Comparison of ENCODE assay signal across 13 mouse cellular contexts in genomic region chr7:75826360-75827103, GRCm38 (mm10). TPM values are rescaled to one million over a fixed set of nuclear protein-coding genes. Genes with fewer than 3 reads are reported as not detected.
DNase-seq lines count a peak whose midpoint lies in the region; ATAC-seq and TF ChIP-seq lines count a peak whose summit lies in the region.
"Had no signal": no experiment of that assay in that cellular context is flagged by ENCODE, and none has a peak within 500 bp of the region (broad histone marks: within the 10 kb centered on the region; RNA-seq: fewer than 3 reads in every experiment).

No protein-coding gene starts in this region.

- H3K9ac ChIP-seq in heart, embryonic 14.5 days (ENCODE audit: low read length) = no peak overlapping the region
- H3K9ac ChIP-seq in liver, embryonic 14.5 days (replicated peaks) = no peak overlapping the region; the same call in 1 of the 2 replicates
- H3K9ac ChIP-seq: limb, embryonic 12.5 days; midbrain, embryonic 12.5 days had no signal

- no peaks in the 10 kb centered on the region for H3K36me3 ChIP-seq in heart, embryonic 14.5 days (ENCODE audit: control insufficient read depth, insufficient read depth, low read length)
- no peaks in the 10 kb centered on the region for H3K36me3 ChIP-seq in liver, embryonic 14.5 days (replicated peaks; ENCODE audit: control insufficient read depth, insufficient read depth, low read depth)
- H3K36me3 ChIP-seq in hindbrain, embryonic 10.5 days = no peaks in the 10 kb centered on the region
- H3K36me3 ChIP-seq: limb, embryonic 12.5 days; midbrain, embryonic 12.5 days had no signal

- no peak overlapping the region for H3K4me3 ChIP-seq in heart, embryonic 14.5 days (ENCODE audit: control insufficient read depth in 1 of 2, insufficient read depth in 1 of 2, low read depth in 1 of 2, low read length in 2 of 2)
- no peak overlapping the region for H3K4me3 ChIP-seq in liver, embryonic 14.5 days (ENCODE audit: insufficient read depth in 1 of 2, low read depth in 2 of 2, low read length in 2 of 2)
- no peak overlapping the region for H3K4me3 ChIP-seq in hindbrain, embryonic 10.5 days
- H3K4me3 ChIP-seq: limb, embryonic 12.5 days; midbrain, embryonic 12.5 days had no signal

- H3K4me2 ChIP-seq in heart, embryonic 14.5 days (ENCODE audit: low read length) = no peak overlapping the region
- no peak overlapping the region for H3K4me2 ChIP-seq in liver, embryonic 14.5 days (ENCODE audit: low read depth)
- H3K4me2 ChIP-seq: limb, embryonic 12.5 days; midbrain, embryonic 12.5 days had no signal

- intact Hi-C loops in heart, postnatal 10 days (cut with DNase I) = loop anchor here (5.0 kb wide), 1 partner anchor 459 kb away; no protein-coding TSS in a partner anchor

- WGBS in heart, embryonic 14.5 days = 24% methylated on average over 4 of the region's 4 CpGs
- 17% methylated on average over 3 of the region's 4 CpGs for WGBS in liver, embryonic 14.5 days (ENCODE audit: insufficient replicate concordance)
- WGBS in hindbrain, embryonic 10.5 days = 81% methylated on average over 4 of the region's 4 CpGs

- peak overlapping the region; percentile 38 to 69 for H3K27ac ChIP-seq in heart, embryonic 14.5 days (replicated peaks in 1 of 2; ENCODE audit: control insufficient read depth in 1 of 2, insufficient read depth in 1 of 2, low read depth in 2 of 2, low read length in 2 of 2)
- peak overlapping the region; percentile 75 for H3K27ac ChIP-seq in liver, embryonic 14.5 days
- H3K27ac ChIP-seq in hindbrain, embryonic 10.5 days = no peak overlapping the region
- H3K27ac ChIP-seq: hindbrain, postnatal 0 days; limb, embryonic 12.5 days; midbrain, embryonic 12.5 days had no signal

- no peak for TF ChIP-seq CTCF in liver, embryonic 14.5 days (IDR thresholded peaks at IDR 0.05; ENCODE audit: low read depth)

- H3K27me3 ChIP-seq in heart, embryonic 14.5 days (ENCODE audit: control insufficient read depth, insufficient read depth, low read length) = no peaks in the 10 kb centered on the region
- H3K27me3 ChIP-seq in liver, embryonic 14.5 days (ENCODE audit: control insufficient read depth, insufficient read depth, low read length) = no peaks in the 10 kb centered on the region
- H3K27me3 ChIP-seq in hindbrain, embryonic 10.5 days (ENCODE audit: insufficient read depth, poor library complexity, severe bottlenecking) = no peaks in the 10 kb centered on the region
- H3K27me3 ChIP-seq: limb, embryonic 12.5 days; midbrain, embryonic 12.5 days had no signal

- H3K4me1 ChIP-seq in heart, embryonic 14.5 days (ENCODE audit: control insufficient read depth in 2 of 2, insufficient read depth in 2 of 2, low read length in 2 of 2) = peaks cover 6 to 17% of the 10 kb centered on the region in 2 experiments
- H3K4me1 ChIP-seq in liver, embryonic 14.5 days (replicated peaks; ENCODE audit: control insufficient read depth in 2 of 2, insufficient read depth in 2 of 2, low read length in 1 of 2) = peaks cover 45 to 46% of the 10 kb centered on the region in 2 experiments
- peaks cover 4% of the 10 kb centered on the region; the same call in 1 of the 2 replicates for H3K4me1 ChIP-seq in hindbrain, embryonic 10.5 days (replicated peaks)
- H3K4me1 ChIP-seq: limb, embryonic 12.5 days had no signal

- ATAC-seq in heart, embryonic 14.5 days (ENCODE audit: insufficient number of reproducible peaks, insufficient read depth, low FRiP score, low read depth) = peak; percentile 75
- ATAC-seq in liver, embryonic 14.5 days (ENCODE audit: insufficient read depth) = no peak
- ATAC-seq: hindbrain, postnatal 0 days had no signal

- H3K9me3 ChIP-seq in heart, embryonic 14.5 days (ENCODE audit: control insufficient read depth, low read length) = no peaks in the 10 kb centered on the region
- H3K9me3 ChIP-seq in liver, embryonic 14.5 days (ENCODE audit: control insufficient read depth, low read length) = no peaks in the 10 kb centered on the region
- H3K9me3 ChIP-seq in hindbrain, embryonic 10.5 days = no peaks in the 10 kb centered on the region
- H3K9me3 ChIP-seq: limb, embryonic 12.5 days; midbrain, embryonic 12.5 days had no signal

- no peak for DNase-seq in heart, postnatal 10 days
- peak; percentile 31 for DNase-seq in ovary, postnatal 36 days (ENCODE audit: low spot score)
- no peak for DNase-seq in ovary, postnatal 14 days (ENCODE audit: low spot score)
- no peak for DNase-seq in liver, embryonic 14.5 days (ENCODE audit: low read depth in 3 of 3, low spot score in 3 of 3)
- DNase-seq in cerebellum, adult 11-12 months = no peak
- DNase-seq in hindbrain, embryonic 10.5 days (ENCODE audit: low spot score) = no peak
- DNase-seq: cerebellum, adult 8-10 months; kidney, adult 9 months; lung, postnatal 10 days had no signal

- TF ChIP-seq EP300 in liver, embryonic 14.5 days (IDR thresholded peaks at IDR 0.05; ENCODE audit: low read depth) = no peak

RNA-seq across cellular contexts. Expression of gene Klhl25, which starts 21.6 kb away (rescaled TPM):
- 8.3 and 9.4 TPM in 2 replicates for polyA plus RNA-seq in heart, embryonic 14.5 days (2014; fragmentation: Nextera tagmentation; extraction: Ambion mirVana)
- total RNA-seq in heart, postnatal 10 days (2021) = 10 to 100 TPM in 1 of 2 experiments, 1 to 10 TPM in 1; 7.1 to 10.7 TPM
- polyA plus RNA-seq in liver, embryonic 14.5 days (2012; rRNA removed) = 7.6 and 7.9 TPM in 2 replicates
- polyA plus RNA-seq in liver, embryonic 14.5 days (2014; fragmentation: Nextera tagmentation; extraction: Ambion mirVana) = 8.9 and 9.5 TPM in 2 replicates
- 22.8 and 24.6 TPM in 2 replicates for polyA plus RNA-seq in hindbrain, embryonic 10.5 days (2016; fragmentation: Nextera tagmentation; extraction: Ambion mirVana)
